Mouse (Mus musculus): ENCODE measurements around the gene Flad1. TPM values are rescaled to one million over a fixed set of nuclear protein-coding genes. Genes with fewer than 3 reads are reported as not detected.

The Flad1 gene
- 50.8 TPM for polyA plus RNA-seq (2014; fragmentation: Illumina TruSeq; extraction: RNeasy Lipid Tissue Mini Kit (QIAGEN cat#74804); ENCODE audit: low read depth, low replicate concordance)

DNA sequence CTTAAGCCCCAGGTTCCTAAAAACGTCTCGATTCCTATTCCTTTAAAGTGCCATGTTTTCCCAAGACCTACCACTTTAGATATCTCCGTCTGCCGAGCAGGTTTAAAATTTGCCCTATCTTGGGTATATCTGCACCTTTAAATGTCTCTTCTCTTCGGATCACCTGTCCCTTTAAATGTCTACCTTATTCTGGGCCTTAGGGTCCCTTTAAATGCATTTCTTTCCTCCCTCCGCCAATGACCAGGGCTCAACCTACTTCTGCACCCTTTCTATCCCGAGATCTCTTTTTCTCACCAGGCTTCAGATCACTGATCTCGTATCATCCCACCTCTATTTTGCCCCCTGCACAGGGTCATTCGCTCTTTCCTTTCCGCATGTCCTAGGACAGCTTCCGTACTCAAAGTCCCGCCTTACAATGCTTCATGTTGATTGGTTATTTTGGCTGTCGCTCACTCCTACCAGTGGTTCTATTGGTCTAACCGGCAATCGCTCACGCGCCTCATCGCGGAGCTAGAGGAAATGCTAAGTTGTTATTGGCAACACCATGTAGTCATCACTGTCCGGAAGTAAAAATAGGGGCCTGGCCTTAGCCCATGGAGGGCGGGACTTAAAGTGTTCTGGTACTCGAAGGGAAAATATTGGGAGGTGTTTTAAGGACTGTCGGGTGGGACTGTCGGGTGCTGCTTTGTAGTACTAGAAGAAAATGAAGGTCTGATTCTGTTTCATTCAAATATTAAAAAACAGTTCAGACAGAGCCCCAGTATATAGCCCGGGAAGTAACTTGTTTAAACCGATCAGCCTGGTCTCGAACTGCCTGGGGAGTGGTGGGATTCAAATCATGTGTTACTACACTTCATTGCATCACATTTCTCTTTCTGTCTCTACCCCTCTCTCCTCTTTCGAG lies at the start of gene Flad1:
TSS of gene Flad1 (minus strand) at position 381 of the 904 bp plus-strand sequence.

GRCm38 (mm10) chr3:89454401-89455177 lies 42.9 kb upstream of the Flad1 start, which contains the start of gene Pmvk:
Gene Pmvk (plus strand): TSS chr3:89454541.

GRCm38 (mm10) chr3:89436176-89437113 lies 24.8 kb upstream of the Flad1 start, which contains the start of gene Pbxip1:
Gene Pbxip1 (plus strand): TSS chr3:89436706.

GRCm38 (mm10) chr3:89430171-89431159 lies 18.8 kb upstream of the Flad1 start, which contains the start of gene Pygo2:
Gene Pygo2 (plus strand): TSS chr3:89430214.

DNA sequence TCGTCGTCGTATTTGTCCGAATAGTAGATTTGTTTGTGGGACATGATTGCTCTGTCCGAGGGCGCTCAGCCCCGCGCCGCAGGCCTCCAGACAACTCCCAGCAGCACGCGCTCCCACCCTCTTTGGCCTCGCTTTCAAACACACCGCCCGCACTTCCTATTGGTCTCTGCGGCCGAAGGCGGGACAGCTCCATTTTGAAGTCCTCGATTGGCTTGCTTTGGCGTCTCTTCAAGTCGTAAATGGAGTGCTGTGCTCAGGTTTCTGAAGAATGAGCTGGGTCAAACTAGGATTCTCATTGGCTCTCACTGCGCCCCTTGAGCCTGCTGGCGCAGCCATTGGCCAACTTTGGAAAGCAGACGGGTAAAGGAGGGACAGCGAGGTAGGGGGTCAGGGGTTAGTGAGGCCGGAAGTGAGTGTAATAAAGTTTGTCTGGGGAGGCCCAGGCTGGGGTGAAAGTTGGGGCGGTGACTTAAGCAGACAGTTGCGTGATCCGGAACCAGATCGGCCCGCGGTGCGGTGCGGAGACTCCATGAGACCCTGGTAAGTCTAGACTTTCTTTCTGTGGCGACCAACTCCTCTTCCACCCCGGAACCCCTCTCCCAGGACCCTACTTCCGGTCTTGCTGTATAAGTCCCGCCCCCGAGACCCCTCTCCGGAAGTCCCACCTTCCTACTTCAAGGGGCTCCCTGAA lies 6.6 kb upstream of the Flad1 start, which contains the start of the genes Cks1b and Shc1:
TSS of gene Cks1b (minus strand) at position 214 of the 691 bp plus-strand sequence.
TSS of gene Shc1 (plus strand) at position 274 of the 691 bp plus-strand sequence.

DNA sequence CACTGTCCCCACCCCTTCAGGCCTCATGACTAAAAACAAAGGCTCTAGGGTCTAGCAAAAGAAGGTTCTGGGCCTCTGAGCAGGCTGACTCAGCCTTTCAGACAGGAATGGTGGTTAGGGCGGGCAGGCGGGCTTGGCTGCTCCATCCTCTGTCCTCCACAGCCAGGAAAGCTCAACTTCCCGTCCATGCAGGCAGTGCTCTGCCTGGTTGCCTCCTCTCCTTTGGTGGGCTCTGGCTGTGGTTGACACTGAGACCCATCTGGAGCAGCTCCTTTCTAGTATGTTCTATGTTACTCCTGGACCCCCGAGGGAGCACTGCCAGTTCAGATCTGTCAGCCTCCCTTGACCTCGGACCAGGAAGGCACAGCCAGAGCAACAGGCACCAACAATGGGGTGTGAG lies 9.0 kb downstream of the Flad1 start, which contains the start of gene Lenep:
TSS of gene Lenep (minus strand) at position 101 of the 400 bp plus-strand sequence.

GRCm38 (mm10) chr3:89394006-89394893 lies 17.4 kb downstream of the Flad1 start, which contains the start of gene Zbtb7b:
Gene Zbtb7b (minus strand): TSS chr3:89394776.

DNA sequence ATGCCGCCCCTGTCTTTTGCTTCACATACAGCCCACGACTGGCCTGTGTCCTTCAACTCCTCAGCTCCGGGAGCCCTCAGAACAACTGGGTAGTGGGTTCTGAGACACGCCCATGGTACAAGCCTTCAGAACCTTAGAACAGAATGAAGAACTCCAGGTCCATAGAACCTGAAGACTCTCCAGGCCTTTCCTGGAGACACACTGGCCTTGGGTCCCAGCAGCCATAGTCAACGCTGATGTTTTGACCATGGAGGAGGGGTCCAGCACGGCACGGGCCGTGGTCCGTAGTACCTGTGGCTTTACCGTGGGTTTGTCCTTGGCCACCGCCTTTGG lies 46.6 kb downstream of the Flad1 start, which contains the start of gene Dcst1:
TSS of gene Dcst1 (minus strand) at position 101 of the 333 bp plus-strand sequence.

GRCm38 (mm10) chr3:89361675-89362074 lies 50.0 kb downstream of the Flad1 start, which contains the start of gene Dcst2:
Gene Dcst2 (plus strand): TSS chr3:89361975.

Other genes starting within 250 kb of the Flad1 start
- gene Clk2, start 247.1 kb downstream of the Flad1 start, polyA plus RNA-seq (2014; fragmentation: Illumina TruSeq; extraction: RNeasy Lipid Tissue Mini Kit (QIAGEN cat#74804); ENCODE audit: low read depth, low replicate concordance): 30.6 TPM
- gene Scamp3, start 234.4 kb downstream of the Flad1 start, polyA plus RNA-seq (2014; fragmentation: Illumina TruSeq; extraction: RNeasy Lipid Tissue Mini Kit (QIAGEN cat#74804); ENCODE audit: low read depth, low replicate concordance): 52.7 TPM
- 5.2 TPM for gene Fam189b, start 228.7 kb downstream of the Flad1 start, polyA plus RNA-seq (2014; fragmentation: Illumina TruSeq; extraction: RNeasy Lipid Tissue Mini Kit (QIAGEN cat#74804); ENCODE audit: low read depth, low replicate concordance)
- 17.9 TPM for gene Gba, start 208.9 kb downstream of the Flad1 start, polyA plus RNA-seq (2014; fragmentation: Illumina TruSeq; extraction: RNeasy Lipid Tissue Mini Kit (QIAGEN cat#74804); ENCODE audit: low read depth, low replicate concordance)
- gene Thbs3, start 196.7 kb downstream of the Flad1 start, polyA plus RNA-seq (2014; fragmentation: Illumina TruSeq; extraction: RNeasy Lipid Tissue Mini Kit (QIAGEN cat#74804); ENCODE audit: low read depth, low replicate concordance): 12.0 TPM
- gene Mtx1, start 184.8 kb downstream of the Flad1 start, polyA plus RNA-seq (2014; fragmentation: Illumina TruSeq; extraction: RNeasy Lipid Tissue Mini Kit (QIAGEN cat#74804); ENCODE audit: low read depth, low replicate concordance): 78.4 TPM
- gene Muc1, start 182.8 kb downstream of the Flad1 start, polyA plus RNA-seq (2014; fragmentation: Illumina TruSeq; extraction: RNeasy Lipid Tissue Mini Kit (QIAGEN cat#74804); ENCODE audit: low read depth, low replicate concordance): 0.18 TPM
- 57.1 TPM for gene Krtcap2, start 165.9 kb downstream of the Flad1 start, polyA plus RNA-seq (2014; fragmentation: Illumina TruSeq; extraction: RNeasy Lipid Tissue Mini Kit (QIAGEN cat#74804); ENCODE audit: low read depth, low replicate concordance)
- gene Trim46, start 165.6 kb downstream of the Flad1 start, polyA plus RNA-seq (2014; fragmentation: Illumina TruSeq; extraction: RNeasy Lipid Tissue Mini Kit (QIAGEN cat#74804); ENCODE audit: low read depth, low replicate concordance): 1.0 TPM
- gene Dpm3, start 152.5 kb downstream of the Flad1 start, polyA plus RNA-seq (2014; fragmentation: Illumina TruSeq; extraction: RNeasy Lipid Tissue Mini Kit (QIAGEN cat#74804); ENCODE audit: low read depth, low replicate concordance): 48.2 TPM
- gene Slc50a1, start 141.3 kb downstream of the Flad1 start, polyA plus RNA-seq (2014; fragmentation: Illumina TruSeq; extraction: RNeasy Lipid Tissue Mini Kit (QIAGEN cat#74804); ENCODE audit: low read depth, low replicate concordance): 42.9 TPM
- 33.4 TPM for gene Efna1, start 130.7 kb downstream of the Flad1 start, polyA plus RNA-seq (2014; fragmentation: Illumina TruSeq; extraction: RNeasy Lipid Tissue Mini Kit (QIAGEN cat#74804); ENCODE audit: low read depth, low replicate concordance)
- not detected for gene Efna3, start 88.9 kb downstream of the Flad1 start, polyA plus RNA-seq (2014; fragmentation: Illumina TruSeq; extraction: RNeasy Lipid Tissue Mini Kit (QIAGEN cat#74804); ENCODE audit: low read depth, low replicate concordance)
- 0.37 TPM for gene Efna4, start 73.8 kb downstream of the Flad1 start, polyA plus RNA-seq (2014; fragmentation: Illumina TruSeq; extraction: RNeasy Lipid Tissue Mini Kit (QIAGEN cat#74804); ENCODE audit: low read depth, low replicate concordance)
- 92.6 TPM for gene Adam15, start 61.9 kb downstream of the Flad1 start, polyA plus RNA-seq (2014; fragmentation: Illumina TruSeq; extraction: RNeasy Lipid Tissue Mini Kit (QIAGEN cat#74804); ENCODE audit: low read depth, low replicate concordance)
- not detected for gene Dcst2, start 49.9 kb downstream of the Flad1 start, polyA plus RNA-seq (2014; fragmentation: Illumina TruSeq; extraction: RNeasy Lipid Tissue Mini Kit (QIAGEN cat#74804); ENCODE audit: low read depth, low replicate concordance)
- not detected for gene Dcst1, start 46.6 kb downstream of the Flad1 start, polyA plus RNA-seq (2014; fragmentation: Illumina TruSeq; extraction: RNeasy Lipid Tissue Mini Kit (QIAGEN cat#74804); ENCODE audit: low read depth, low replicate concordance)
- 25.7 TPM for gene Zbtb7b, start 17.1 kb downstream of the Flad1 start, polyA plus RNA-seq (2014; fragmentation: Illumina TruSeq; extraction: RNeasy Lipid Tissue Mini Kit (QIAGEN cat#74804); ENCODE audit: low read depth, low replicate concordance)
- gene Lenep, start 9.1 kb downstream of the Flad1 start, polyA plus RNA-seq (2014; fragmentation: Illumina TruSeq; extraction: RNeasy Lipid Tissue Mini Kit (QIAGEN cat#74804); ENCODE audit: low read depth, low replicate concordance): not detected
- 3.8 TPM for gene Cks1b, start 6.5 kb upstream of the Flad1 start, polyA plus RNA-seq (2014; fragmentation: Illumina TruSeq; extraction: RNeasy Lipid Tissue Mini Kit (QIAGEN cat#74804); ENCODE audit: low read depth, low replicate concordance)
- 27.3 TPM for gene Shc1, start 6.6 kb upstream of the Flad1 start, polyA plus RNA-seq (2014; fragmentation: Illumina TruSeq; extraction: RNeasy Lipid Tissue Mini Kit (QIAGEN cat#74804); ENCODE audit: low read depth, low replicate concordance)
- gene Pygo2, start 18.3 kb upstream of the Flad1 start, polyA plus RNA-seq (2014; fragmentation: Illumina TruSeq; extraction: RNeasy Lipid Tissue Mini Kit (QIAGEN cat#74804); ENCODE audit: low read depth, low replicate concordance): 19.0 TPM
- gene Pbxip1, start 24.8 kb upstream of the Flad1 start, polyA plus RNA-seq (2014; fragmentation: Illumina TruSeq; extraction: RNeasy Lipid Tissue Mini Kit (QIAGEN cat#74804); ENCODE audit: low read depth, low replicate concordance): 78.1 TPM
- 19.8 TPM for gene Pmvk, start 42.7 kb upstream of the Flad1 start, polyA plus RNA-seq (2014; fragmentation: Illumina TruSeq; extraction: RNeasy Lipid Tissue Mini Kit (QIAGEN cat#74804); ENCODE audit: low read depth, low replicate concordance)
- 1.3 TPM for gene Kcnn3, start 108.3 kb upstream of the Flad1 start, polyA plus RNA-seq (2014; fragmentation: Illumina TruSeq; extraction: RNeasy Lipid Tissue Mini Kit (QIAGEN cat#74804); ENCODE audit: low read depth, low replicate concordance)